Mouse (Mus musculus): ENCODE measurements around the gene Mmp24.

Gene Mmp24

GRCm38 (mm10) chr2:155860102-155860501 lies 85.0 kb downstream of the Mmp24 start:
- DNase-seq (ENCODE audit: low spot score) = no peak

GRCm38 (mm10) chr2:155861581-155861980 lies 86.4 kb downstream of the Mmp24 start:
- no peak for DNase-seq (ENCODE audit: low spot score)

GRCm38 (mm10) chr2:155862573-155863300 lies 87.6 kb downstream of the Mmp24 start:
- no peak for DNase-seq (ENCODE audit: low spot score)

GRCm38 (mm10) chr2:155863301-155863867 lies 88.2 kb downstream of the Mmp24 start:
- DNase-seq (ENCODE audit: low spot score) = no peak
